Mouse (Mus musculus): ENCODE measurements around the gene Ly6g5c.

DNA sequence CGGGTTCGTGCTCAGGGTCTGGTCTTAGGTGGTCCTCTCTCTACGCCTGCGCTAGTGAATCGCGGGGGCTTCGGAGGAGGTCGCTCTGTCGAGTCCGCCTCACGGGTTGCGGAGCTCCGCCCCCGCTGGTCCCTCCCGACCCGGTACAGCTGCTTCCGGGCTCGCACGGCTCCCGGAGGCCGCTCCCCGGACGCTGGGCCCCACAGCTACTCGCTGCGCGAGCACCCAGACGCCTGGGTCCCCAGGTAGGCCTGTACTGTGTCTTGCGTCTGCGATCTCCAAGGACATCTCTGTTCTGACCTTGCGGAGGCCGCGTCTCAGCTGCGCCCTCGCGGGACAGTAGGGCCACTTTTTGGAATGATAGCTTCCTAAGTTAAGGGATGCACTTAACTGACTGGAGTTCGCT lies 18.1 kb downstream of the Ly6g5c start, which contains the start of gene D17H6S53E:
- TF ChIP-seq EP300 (IDR thresholded peaks at IDR 0.05; ENCODE audit: low read depth) (no peak), CTCF (IDR thresholded peaks at IDR 0.05; ENCODE audit: low read depth) (no peak)

All from heart, postnatal 0 days (tissue).